Mouse (Mus musculus): ENCODE data around the gene Cyb5r1.

Gene Cyb5r1

DNA sequence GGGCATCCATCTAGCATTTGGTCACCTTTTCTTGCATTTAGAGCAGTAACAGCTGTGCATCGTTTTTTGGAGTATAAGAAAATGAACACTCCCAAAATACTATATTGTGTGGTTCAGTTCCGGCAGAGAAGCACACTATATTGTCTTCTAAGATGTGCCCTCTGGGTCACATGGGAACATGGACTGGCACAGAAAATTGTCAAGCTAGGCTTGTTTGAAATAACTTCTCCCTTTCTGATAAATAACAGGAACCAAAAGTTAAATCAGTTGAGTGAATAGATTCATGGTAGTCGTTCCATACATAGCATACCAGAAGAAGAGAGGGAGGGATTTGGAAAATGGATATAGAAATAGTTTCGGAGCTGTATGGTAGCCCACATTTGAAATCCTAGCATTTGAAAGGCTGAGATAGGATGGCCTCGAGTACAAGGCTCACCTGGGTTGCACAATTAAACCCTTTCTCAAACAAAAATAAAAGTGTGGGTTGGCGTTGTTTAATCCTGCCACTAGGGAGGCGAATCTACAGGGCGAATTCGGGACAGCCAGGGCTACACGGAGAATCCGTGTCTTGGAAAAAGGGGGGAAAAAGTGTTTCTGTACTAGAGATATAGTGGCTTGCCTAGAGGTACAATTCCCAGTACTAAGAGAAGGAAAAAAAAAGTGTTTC is 9.3 kb downstream of the Cyb5r1 start:
- 7% methylated on average over 11 of the region's 11 CpGs for WGBS

DNA sequence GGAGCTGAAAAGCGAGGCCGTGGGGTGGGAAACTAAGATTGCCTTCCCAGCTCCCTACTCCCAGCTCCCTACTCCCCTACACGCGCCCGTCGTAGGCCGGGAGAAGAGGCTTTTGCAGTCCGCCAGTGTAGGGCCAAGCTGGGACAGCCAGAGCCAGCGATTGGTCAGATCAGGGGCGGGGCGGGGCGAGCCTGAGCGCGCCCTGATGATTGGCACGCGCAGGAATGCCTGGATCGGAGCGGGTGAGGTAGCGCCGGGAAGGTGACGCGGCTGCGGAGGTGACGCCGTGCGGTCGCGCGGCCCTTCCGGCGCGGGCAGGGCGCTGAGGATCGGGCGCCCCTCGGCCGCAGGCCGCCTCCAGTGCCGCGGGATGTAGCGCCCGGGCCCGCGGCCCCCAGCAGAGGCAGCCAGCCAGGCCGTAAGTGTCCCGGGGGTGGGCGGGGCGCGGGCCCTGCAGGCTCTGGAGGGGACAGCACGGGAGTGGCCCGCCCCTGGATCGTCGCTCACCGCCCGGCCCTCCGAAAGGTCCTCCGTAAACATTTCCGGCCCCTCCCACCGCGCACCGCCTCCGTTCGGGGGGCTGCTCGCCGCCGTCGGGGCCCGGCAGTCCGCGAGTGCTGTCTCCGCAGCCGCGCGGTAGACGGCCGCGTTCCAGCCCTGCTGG is 9.9 kb downstream of the Cyb5r1 start, which contains the start of gene Adipor1:
Gene Adipor1, plus strand, starts transcription at position 211 of the 664 bp plus-strand sequence.
- 1% methylated on average over 71 of the region's 77 CpGs for WGBS

DNA sequence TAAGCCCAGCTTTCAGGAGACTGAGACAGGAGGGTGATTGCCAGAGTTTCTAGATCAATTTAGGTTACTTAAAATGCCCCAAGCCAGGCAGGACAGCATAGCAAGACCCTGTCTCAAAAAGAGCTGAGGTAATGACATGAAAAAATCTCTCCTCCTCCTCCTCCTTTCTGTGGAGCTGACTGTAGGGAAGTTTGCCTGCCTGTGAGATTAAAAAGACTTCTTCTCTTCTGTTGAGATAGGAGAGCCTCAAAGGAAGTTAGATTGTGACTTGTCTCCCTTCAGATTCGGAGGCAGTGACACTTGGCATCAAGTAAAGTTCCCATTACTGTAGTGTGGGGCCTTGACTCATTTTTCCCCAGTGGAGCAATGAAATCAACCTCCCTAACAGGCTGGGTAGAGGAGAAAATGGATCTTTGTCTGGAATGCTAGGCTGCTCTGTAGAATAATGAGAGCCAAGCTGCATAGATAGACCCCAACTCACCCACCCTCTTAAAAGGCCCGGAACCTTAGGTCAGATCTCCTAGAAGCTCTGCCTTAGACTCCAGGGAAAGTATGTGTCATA is 13.1 kb downstream of the Cyb5r1 start:
- 50% methylated on average over 2 of the region's 2 CpGs for WGBS

DNA sequence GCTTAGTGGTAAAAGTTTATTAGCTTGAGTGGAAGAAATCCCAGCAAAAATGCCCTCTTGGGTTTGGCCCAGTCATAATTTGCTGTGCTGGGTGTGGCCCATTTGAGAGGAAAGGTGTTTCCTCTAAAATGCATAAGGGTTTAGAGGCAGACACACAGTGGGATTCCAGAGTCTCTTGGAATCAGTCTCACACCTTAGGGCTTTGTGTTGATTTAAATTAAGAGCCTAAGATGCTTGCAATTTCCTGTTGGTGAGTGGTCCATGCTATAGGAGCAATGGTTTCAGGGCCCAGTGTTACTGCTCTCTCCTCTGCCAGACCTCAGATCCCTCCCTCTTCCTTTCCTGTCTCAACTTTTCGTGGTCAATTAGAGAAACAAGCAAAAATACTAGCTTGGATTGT is 13.8 kb downstream of the Cyb5r1 start:
- 44% methylated on average over 1 of the region's 1 CpGs for WGBS

DNA sequence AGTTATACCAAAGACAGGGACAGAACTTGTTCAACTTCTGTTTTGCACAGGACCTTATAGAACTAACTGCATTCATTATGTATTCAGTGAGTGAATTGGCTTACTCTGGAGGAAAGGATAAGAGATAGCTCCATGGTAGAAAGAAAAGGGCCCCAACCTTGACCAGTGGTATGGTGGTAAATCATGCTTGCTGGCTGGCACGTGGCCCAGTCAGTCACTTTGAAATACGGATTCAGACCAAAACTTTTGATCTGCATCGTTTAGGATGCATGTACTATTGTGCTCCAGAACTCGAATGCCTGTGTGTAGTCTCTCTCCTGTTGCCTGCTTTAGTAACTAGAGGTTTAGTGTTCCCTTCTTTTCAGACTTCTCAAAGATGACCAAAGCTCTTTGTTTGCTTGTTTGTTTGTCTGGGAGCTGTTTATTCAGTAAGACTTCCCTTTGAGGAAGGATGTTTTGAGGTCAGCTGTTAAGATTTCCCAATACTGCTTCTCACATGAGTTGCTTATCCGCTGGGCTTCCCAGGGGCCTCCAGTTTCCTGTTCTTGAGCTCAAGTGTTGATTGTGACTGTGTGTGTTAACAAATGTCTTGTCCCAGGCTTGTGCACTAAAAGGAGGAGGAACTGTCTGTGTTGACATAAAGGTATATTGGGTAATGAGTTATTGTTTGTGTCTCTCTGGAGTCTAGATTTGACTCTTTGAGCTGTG is 14.5 kb downstream of the Cyb5r1 start:
- 38% methylated on average over 5 of the region's 5 CpGs for WGBS

DNA sequence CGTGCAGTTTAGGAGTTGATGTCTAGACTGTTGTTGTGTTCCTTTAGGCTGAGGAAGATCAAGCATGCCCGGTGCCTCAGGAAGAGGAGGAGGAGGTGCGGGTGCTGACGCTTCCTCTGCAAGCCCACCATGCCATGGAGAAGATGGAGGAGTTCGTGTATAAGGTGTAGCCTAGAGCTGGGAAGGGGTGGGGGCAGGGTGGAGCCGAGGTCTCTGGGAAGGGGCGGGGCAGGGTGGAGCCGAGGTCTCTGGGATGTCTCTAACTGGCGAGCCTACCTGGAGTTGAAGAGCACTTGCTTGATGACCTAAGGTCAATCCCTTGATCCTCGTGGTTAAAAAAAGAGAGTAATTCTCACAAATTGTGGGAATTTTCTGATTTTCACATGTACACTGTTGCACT is 18.6 kb downstream of the Cyb5r1 start:
- WGBS: 71% methylated on average over 10 of the region's 10 CpGs

DNA sequence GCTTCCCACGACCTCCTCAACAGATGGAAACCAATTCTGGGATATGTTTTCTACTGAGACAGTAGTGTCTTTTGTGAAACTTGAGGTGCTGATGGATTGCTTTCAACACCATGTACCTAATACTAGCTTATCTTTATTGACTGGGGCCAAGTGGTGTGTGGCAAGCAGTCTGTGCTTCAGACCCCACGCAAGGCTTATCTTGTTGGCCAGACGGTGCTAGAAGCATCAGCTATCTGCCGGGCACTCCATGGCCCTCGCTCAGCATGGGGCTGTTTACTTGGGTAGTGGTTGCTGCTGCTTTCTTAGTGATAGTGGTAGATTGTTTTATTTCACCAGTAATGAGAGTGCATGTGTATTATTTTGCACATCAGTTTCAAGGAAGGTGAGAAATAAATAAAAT is 20.9 kb downstream of the Cyb5r1 start:
- WGBS: 79% methylated on average over 5 of the region's 5 CpGs

DNA sequence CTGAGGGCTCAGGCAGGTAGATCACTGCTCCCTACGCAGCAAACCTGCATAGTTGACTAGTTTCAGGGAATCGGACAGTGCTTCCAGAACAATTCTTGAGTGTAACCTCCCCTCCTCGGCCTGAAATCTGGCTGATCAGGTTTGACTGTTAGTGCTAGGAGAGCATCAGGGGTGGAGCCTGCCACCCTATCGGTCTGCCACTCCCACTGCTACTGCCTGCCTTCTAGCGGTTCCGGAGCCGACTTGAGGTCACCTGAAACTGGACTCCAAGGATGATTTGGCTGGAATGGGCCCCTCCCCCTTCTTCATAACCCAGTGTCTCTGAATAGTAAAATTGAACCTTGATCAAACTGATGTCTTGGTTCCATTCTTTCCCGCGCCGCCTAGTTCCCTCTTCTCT is 27.6 kb downstream of the Cyb5r1 start:
- WGBS: 92% methylated on average over 10 of the region's 10 CpGs

DNA sequence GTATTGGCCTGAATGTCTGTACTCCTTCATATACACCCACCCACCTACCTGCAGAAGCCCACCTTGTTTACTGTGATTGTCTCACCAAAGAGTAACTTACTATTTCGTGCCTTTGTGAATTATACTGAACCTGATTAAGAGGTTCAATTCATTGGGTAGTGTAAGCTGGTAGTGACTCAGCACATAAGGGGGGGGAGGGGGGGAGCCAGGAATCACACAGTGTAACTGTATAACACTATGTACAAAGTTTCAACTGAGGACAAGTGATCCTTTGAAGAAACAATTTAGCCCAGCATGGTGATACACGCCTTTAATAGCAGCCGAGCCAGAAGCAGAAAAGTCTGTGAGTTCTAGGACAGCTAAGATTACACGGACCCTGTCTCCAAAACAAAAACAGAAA is 28.1 kb downstream of the Cyb5r1 start:
- WGBS: 85% methylated on average over 4 of the region's 4 CpGs

DNA sequence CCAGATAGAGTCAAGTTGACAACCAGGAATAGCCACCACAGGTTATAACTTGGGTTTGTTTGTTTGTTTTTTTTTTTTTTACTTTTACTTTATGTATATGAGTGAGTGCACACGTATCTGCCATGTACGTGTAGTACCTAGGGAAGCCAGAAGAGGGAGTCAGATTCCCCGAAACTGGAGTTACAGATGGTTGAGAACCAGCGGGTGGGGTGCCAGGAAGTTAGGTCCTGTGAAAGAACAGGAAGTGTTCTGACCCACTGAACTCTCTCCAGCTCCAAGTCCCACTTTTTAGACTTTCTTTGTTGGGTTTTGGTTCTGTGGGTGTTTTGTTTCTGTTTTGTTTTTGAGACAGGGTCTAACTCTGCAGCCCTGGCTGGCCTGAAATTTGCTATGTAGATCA is 30.1 kb downstream of the Cyb5r1 start:
- WGBS: 36% methylated on average over 4 of the region's 4 CpGs

DNA sequence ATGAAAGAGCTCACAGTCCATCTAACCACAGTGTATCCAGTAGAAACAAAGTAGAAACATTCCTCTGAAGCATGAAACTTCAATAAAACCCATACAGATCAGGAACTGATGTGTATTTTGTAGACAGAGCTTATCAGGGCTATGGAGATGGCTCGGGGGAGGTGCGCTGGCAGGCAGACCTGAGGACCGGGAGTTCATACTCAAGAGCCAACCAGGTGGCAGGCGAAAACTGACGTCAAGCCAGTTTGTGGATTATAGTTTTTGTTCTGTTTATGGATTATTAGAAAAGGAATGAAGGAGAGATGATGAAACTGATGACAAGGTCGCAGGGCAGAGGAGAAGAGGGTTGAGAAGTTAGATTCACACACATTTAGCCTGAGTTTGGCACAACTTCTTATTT is 35.1 kb downstream of the Cyb5r1 start:
- 94% methylated on average over 6 of the region's 6 CpGs for WGBS

DNA sequence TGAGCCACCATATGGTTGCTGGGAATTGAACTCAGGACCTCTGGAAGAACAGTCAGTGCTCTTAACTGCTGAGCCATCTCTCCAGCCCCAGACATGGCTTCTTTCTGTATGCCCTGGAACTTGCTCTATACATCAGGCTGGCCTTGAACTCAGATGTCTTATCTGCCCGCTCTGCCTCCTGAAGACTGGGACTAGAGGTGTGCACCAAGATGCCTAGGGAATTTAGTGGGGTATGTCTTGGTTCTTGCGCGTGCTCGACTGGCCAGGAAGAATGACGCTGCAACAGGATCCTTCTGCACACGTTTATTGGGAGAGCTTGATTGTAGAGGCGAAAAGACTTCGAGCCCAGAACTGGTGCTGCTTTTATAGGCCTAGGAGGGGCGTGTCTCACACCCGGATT is 36.4 kb downstream of the Cyb5r1 start:
- 90% methylated on average over 8 of the region's 10 CpGs for WGBS

DNA sequence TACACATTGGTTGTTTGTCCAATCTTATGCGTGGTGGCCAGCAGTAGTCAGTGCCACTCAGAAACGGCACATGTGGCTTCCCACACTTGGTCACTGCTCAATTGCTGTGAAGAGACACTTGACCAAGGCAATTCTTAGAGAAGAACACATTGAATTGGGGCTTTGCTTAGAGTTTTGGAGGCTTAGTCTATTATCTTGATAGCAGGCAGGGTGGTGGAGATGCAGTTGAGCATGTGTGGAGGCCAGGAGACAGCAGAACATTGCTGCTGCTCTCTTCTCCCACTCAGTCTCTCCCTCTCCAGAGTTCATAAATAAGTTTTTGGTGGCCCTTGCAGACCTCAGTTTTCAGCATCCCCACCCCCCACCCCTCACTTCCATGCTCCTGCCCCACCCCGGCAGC is 37.0 kb downstream of the Cyb5r1 start:
- 95% methylated on average over 3 of the region's 3 CpGs for WGBS

DNA sequence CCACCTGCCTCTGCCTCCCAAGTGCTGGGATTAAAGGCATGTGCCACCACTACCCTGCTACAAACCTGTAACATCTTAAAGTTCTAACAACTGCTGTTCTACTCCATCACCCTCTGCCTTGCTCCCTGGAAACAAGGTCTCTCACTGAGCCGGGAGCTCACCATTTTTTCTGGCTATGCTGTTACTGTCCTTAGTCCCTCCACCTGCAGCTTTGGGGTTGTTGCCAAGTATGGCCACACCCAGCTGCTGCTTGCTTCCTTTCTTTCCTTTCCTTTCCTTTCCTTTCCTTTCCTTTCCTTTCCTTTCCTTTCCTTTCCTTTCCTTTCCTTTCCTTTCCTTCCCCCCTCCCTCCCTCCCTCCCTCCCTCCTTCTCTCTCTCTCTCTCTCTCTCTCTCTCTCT is 37.9 kb downstream of the Cyb5r1 start:
- WGBS: 90% methylated on average over 1 of the region's 1 CpGs

DNA sequence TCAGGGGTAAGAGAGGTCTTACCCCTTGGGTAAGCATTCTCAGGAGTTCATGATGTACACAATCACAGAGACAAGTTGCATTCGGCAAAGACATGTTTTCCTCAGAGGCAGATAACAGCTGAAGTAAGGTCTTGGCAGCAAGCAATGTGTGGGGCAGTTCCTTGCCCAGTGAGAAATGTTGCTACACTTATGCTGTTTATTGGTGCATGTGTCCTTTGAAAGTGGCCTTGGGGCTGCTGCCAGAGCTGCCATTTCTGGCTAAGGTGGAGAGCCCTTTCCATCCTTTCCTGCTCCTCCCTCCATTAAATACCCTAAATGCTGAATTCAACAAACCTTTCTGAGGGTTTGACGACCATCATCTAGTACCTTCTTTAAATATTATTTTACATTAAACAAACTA is 40.1 kb downstream of the Cyb5r1 start:
- WGBS: 90% methylated on average over 2 of the region's 2 CpGs

DNA sequence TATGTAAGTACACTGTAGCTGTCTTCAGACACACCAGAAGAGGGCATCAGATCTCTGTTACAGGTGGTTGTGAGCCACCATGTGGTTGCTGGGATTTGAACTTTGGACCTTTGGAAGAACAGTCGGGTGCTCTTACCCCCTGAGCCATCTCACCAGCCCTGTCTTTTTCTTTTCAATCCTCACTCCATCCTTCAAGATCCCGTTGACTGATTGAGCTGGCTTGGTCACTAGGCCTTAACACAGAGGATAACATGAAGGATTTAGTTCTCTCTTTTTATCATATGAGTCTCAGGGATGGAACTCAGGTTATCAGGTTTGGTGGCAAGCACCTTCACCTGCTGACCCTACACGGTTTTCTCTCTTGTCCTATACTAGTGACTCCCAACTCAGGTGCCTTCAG is 43.2 kb downstream of the Cyb5r1 start:
- 76% methylated on average over 3 of the region's 3 CpGs for WGBS

DNA sequence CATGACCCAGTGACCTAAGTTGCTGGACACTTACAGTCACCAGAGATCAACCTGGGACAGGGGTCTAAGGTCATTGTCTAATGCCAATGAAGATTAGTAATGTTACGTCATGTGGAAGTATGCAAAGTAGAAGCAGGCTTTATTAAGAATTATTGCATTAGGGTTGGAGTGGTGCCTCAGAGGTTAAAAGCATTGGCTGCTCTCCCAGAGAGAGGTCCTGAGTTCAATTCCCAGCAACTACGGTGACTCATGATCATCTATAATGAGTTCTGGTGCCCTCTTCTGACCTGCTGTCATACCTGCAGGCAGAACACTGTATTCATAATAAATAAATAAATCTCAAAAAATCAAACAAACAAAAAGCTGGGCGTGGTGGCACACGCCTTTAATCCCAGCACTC is 44.8 kb downstream of the Cyb5r1 start:
- 86% methylated on average over 4 of the region's 4 CpGs for WGBS

DNA sequence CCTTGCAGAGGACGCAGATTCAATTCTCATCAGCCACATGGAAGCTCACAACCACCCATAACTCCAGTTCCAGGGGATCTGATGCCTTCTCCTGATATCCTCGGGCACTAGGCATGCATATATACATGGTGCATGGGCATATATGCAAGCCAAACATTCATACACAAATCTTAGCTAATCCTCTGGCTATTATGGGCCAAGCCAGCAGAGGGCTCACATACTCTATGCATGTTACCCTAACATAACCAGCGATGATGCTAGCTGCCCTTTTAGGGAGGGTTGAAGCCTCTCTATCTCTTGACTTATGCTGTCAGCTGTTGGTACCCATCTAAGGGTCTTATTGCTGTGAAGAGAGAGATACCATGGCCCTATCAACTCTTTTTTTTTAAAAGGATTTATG is 45.6 kb downstream of the Cyb5r1 start:
- 35% methylated on average over 3 of the region's 3 CpGs for WGBS

DNA sequence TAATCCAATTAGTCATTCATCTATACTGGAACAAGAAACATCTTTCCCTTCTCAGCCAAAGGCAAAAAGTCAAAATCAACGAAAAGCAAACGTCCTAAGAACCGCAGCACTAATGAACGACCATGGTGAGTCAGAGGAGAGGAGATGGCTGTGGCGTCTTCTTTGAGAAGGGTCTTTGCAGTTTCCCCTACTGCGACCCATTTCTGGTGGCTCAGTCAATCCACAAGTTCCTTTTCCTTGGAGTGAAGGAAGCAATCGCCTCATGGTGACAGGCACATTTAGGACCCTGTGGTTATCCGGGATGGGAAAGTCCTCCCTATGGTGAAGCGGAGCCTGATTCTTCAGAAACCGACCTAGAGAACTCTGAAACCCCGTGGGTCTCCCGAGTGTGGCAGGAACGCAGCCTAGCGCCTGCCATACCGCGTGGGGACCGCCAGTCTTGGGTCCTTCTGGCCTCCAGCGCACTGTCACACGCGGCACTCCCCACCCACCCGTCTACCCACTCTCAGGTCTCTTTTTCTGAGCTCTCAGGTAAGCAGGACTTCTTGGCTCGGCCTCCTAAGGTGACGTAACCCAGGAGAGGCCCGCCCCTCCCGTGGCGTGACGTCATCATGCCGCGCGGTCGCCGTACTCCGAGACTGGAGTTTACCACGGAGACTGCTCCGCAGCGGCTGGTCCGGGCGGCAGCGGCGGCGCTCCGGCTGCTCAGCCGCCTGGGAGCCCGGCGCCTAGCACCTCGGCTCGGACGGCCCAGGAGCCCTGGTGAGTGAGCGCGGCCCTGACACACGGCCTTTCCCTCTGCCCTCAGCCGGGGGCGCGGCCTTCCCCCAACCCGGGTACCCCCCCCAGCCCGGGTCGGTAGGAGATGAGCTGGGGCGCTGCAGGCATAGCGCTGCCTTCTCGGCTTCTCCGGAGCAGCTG is 49.8 kb downstream of the Cyb5r1 start, which contains the start of gene Klhl12:
Gene Klhl12, plus strand, starts transcription at position 628 of the 921 bp plus-strand sequence.
- WGBS: under 1% methylated on average over 59 of the region's 61 CpGs

DNA sequence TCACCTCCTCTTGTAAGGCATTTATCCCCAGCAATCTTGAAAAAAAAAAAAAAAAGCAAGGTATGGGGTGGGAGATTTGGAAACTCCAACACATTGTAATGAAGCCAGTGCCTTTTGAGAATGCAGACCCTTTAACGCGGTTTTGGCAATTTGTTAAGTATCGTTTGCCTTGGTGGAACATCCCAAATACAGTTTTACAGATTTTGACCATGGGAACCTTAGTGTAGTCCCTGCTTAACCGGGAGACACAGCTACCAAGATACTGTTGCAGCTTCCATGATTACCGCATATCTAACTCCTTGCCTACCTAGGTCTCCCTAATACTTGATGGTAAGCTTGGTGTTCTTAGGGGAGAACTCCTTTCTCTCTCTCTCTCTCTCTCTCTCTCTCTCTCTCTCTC is 50.7 kb downstream of the Cyb5r1 start:
- WGBS: 20% methylated on average over 5 of the region's 5 CpGs

DNA sequence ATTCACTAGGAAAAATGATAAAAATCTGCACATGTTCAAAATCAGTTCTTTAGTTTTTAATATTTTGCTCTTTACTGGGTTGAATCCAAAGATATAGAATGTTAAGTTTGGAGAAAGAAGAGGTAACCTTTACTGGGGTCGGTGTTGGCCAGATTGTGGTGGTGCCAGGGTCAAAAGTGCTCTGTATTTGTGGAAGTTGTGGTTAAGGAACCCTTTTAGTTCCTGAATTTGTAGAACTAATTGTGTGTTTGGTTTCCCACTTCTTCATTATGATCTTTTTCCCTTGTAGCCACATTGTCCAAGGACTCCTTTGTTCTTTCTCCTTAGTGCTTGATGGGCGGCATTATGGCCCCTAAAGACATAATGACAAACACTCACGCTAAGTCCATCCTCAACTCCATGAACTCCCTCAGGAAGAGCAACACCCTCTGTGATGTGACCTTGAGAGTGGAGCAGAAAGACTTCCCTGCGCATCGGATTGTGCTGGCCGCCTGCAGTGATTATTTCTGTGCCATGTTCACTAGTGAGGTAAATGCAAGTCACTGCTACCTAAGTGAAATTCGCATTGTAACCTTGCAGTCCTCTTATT is 52.9 kb downstream of the Cyb5r1 start:
- 90% methylated on average over 7 of the region's 7 CpGs for WGBS
